Mouse (Mus musculus): ENCODE data around the gene Cacna1c. TPM values are rescaled to one million over a fixed set of nuclear protein-coding genes. Genes with fewer than 3 reads are reported as not detected.

The Cacna1c gene
- total RNA-seq, 1 experiment, result 0.98 TPM

DNA sequence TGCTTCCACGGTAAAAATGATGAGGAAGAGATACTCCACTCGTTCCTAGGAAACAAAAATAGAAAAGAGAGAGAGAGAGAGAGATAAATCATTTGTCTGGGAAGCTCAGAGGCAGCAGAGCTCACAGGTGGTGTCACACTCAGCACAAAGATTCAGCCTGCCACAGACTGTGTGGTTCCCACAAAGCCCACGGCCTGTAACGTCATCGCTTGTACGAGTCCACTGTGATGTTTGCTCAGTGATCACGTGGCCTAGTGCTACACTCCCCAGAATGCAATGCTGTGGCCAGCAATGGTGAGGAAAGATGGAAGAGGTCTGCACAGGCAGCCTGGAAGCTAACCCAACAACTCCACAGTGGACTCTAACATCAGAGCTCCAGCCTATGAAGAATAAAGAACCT is 415.9 kb downstream of the Cacna1c start:
- H3K9me3 ChIP-seq (ENCODE audit: control insufficient read depth, insufficient read depth, low read depth, low read length), result no peaks in the 10 kb centered on the region
- H3K4me3 ChIP-seq (ENCODE audit: insufficient read depth in 1 of 2, low read depth in 1 of 2, low read length in 2 of 2, poor library complexity in 1 of 2, severe bottlenecking in 1 of 2), result no peak overlapping the region
- no peak overlapping the region for H3K9ac ChIP-seq (ENCODE audit: insufficient read depth, low read depth, low read length, poor library complexity, severe bottlenecking)
- no peaks in the 10 kb centered on the region for H3K36me3 ChIP-seq (ENCODE audit: control insufficient read depth, insufficient read depth, low read length, poor library complexity, severe bottlenecking)
- no peak for DNase-seq (ENCODE audit: low read depth, low spot score)
- TF ChIP-seq CHD2 (IDR thresholded peaks at IDR 0.05; ENCODE audit: low read depth, low read length) (no peak), HCFC1 (IDR thresholded peaks at IDR 0.05; ENCODE audit: borderline replicate concordance, insufficient read depth, low read length) (no peak), ZNF384 (IDR thresholded peaks at IDR 0.05; ENCODE audit: low read depth, low read length) (no peak), MAFK (IDR thresholded peaks at IDR 0.05; ENCODE audit: insufficient read depth, low read depth, low read length) (no peak), ZC3H11A (IDR thresholded peaks at IDR 0.05; ENCODE audit: borderline replicate concordance, low read depth, low read length) (no peak)
- H3K27ac ChIP-seq (ENCODE audit: insufficient read depth, low read depth, low read length, poor library complexity, severe bottlenecking), result no peak overlapping the region
- H3K4me1 ChIP-seq (ENCODE audit: control insufficient read depth in 2 of 2, insufficient read depth in 2 of 2, low read length in 2 of 2, poor library complexity in 1 of 2), result peaks cover 0 to 6% of the 10 kb centered on the region in 2 experiments; a peak in 1 of 4 replicates
- in situ Hi-C loops (cut with MboI; ENCODE audit: low sequenced_read_pairs in 2 of 2, unreplicated experiment in 2 of 2), result no loop called here

DNA sequence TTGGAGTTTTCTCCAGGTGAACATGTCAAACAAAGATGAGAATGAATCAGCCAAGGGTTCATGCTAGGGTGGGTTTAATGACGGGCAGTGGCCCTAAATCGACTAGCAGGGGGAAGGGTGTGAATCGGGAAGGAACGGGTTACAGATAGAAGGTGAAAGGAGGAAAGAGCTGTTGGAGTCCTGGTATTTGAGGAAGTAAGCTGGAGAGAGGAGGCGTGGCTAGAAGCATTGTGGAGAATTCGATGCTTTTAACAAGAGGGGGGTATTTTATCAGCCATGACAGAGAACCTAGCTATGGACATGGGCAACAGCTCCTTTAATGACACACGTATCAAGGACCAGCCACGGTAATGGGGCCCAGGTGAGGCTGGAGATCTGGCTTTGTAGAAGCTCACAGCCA is 417.0 kb downstream of the Cacna1c start:
- no peak overlapping the region for H3K4me3 ChIP-seq (ENCODE audit: insufficient read depth in 1 of 2, low read depth in 1 of 2, low read length in 2 of 2, poor library complexity in 1 of 2, severe bottlenecking in 1 of 2)
- H3K9ac ChIP-seq (ENCODE audit: insufficient read depth, low read depth, low read length, poor library complexity, severe bottlenecking), result no peak overlapping the region
- no peak overlapping the region for H3K27ac ChIP-seq (ENCODE audit: insufficient read depth, low read depth, low read length, poor library complexity, severe bottlenecking)
- no peaks in the 10 kb centered on the region for H3K36me3 ChIP-seq (ENCODE audit: control insufficient read depth, insufficient read depth, low read length, poor library complexity, severe bottlenecking)
- DNase-seq (ENCODE audit: low read depth, low spot score), result no peak
- in situ Hi-C loops (cut with MboI; ENCODE audit: low sequenced_read_pairs in 2 of 2, unreplicated experiment in 2 of 2), result no loop called here
- H3K4me1 ChIP-seq (ENCODE audit: control insufficient read depth in 2 of 2, insufficient read depth in 2 of 2, low read length in 2 of 2, poor library complexity in 1 of 2), result peaks cover 0 to 6% of the 10 kb centered on the region in 2 experiments; a peak in 1 of 4 replicates
- no peaks in the 10 kb centered on the region for H3K9me3 ChIP-seq (ENCODE audit: control insufficient read depth, insufficient read depth, low read depth, low read length)
- TF ChIP-seq MAFK (IDR thresholded peaks at IDR 0.05; ENCODE audit: insufficient read depth, low read depth, low read length) (no peak), CHD2 (IDR thresholded peaks at IDR 0.05; ENCODE audit: low read depth, low read length) (no peak), ZNF384 (IDR thresholded peaks at IDR 0.05; ENCODE audit: low read depth, low read length) (no peak), ZC3H11A (IDR thresholded peaks at IDR 0.05; ENCODE audit: borderline replicate concordance, low read depth, low read length) (no peak), HCFC1 (IDR thresholded peaks at IDR 0.05; ENCODE audit: borderline replicate concordance, insufficient read depth, low read length) (no peak)

- Histone ChIP-seq H3K36me3 (ENCODE audit: control insufficient read depth, insufficient read depth, low read length, poor library complexity, severe bottlenecking) (no peaks in the 10 kb centered on the region), H3K4me1 (ENCODE audit: control insufficient read depth in 2 of 2, insufficient read depth in 2 of 2, low read length in 2 of 2, poor library complexity in 1 of 2) (peaks cover 0 to 6% of the 10 kb centered on the region in 2 experiments; a peak in 1 of 4 replicates), H3K4me3 (ENCODE audit: insufficient read depth in 1 of 2, low read depth in 1 of 2, low read length in 2 of 2, poor library complexity in 1 of 2, severe bottlenecking in 1 of 2) (no peak overlapping the region), H3K9ac (ENCODE audit: insufficient read depth, low read depth, low read length, poor library complexity, severe bottlenecking) (no peak overlapping the region), H3K9me3 (ENCODE audit: control insufficient read depth, insufficient read depth, low read depth, low read length) (no peaks in the 10 kb centered on the region), H3K27ac (ENCODE audit: insufficient read depth, low read depth, low read length, poor library complexity, severe bottlenecking) (no peak overlapping the region)
- TF ChIP-seq CHD2 (IDR thresholded peaks at IDR 0.05; ENCODE audit: low read depth, low read length) (no peak), ZC3H11A (IDR thresholded peaks at IDR 0.05; ENCODE audit: borderline replicate concordance, low read depth, low read length) (no peak), MAFK (IDR thresholded peaks at IDR 0.05; ENCODE audit: insufficient read depth, low read depth, low read length) (no peak), ZNF384 (IDR thresholded peaks at IDR 0.05; ENCODE audit: low read depth, low read length) (no peak)
- DNase-seq (ENCODE audit: low read depth, low spot score), result no peak
- in situ Hi-C loops (cut with MboI; ENCODE audit: low sequenced_read_pairs in 2 of 2, unreplicated experiment in 2 of 2), result no loop called here
Measured at GRCm38 (mm10) chr6:118777457-118777856, 418.8 kb downstream of the Cacna1c start.

- in situ Hi-C loops (cut with MboI; ENCODE audit: low sequenced_read_pairs in 2 of 2, unreplicated experiment in 2 of 2), result no loop called here
- TF ChIP-seq ZNF384 (IDR thresholded peaks at IDR 0.05; ENCODE audit: low read depth, low read length) (no peak), HCFC1 (IDR thresholded peaks at IDR 0.05; ENCODE audit: borderline replicate concordance, insufficient read depth, low read length) (no peak), CHD2 (IDR thresholded peaks at IDR 0.05; ENCODE audit: low read depth, low read length) (no peak), MAFK (IDR thresholded peaks at IDR 0.05; ENCODE audit: insufficient read depth, low read depth, low read length) (no peak), ZC3H11A (IDR thresholded peaks at IDR 0.05; ENCODE audit: borderline replicate concordance, low read depth, low read length) (no peak)
- no peak overlapping the region for H3K9ac ChIP-seq (ENCODE audit: insufficient read depth, low read depth, low read length, poor library complexity, severe bottlenecking)
- H3K27ac ChIP-seq (ENCODE audit: insufficient read depth, low read depth, low read length, poor library complexity, severe bottlenecking), result no peak overlapping the region
- H3K4me1 ChIP-seq (ENCODE audit: control insufficient read depth in 2 of 2, insufficient read depth in 2 of 2, low read length in 2 of 2, poor library complexity in 1 of 2), result peaks cover 0 to 8% of the 10 kb centered on the region in 2 experiments; a peak in 1 of 4 replicates
- H3K36me3 ChIP-seq (ENCODE audit: control insufficient read depth, insufficient read depth, low read length, poor library complexity, severe bottlenecking), result no peaks in the 10 kb centered on the region
- H3K9me3 ChIP-seq (ENCODE audit: control insufficient read depth, insufficient read depth, low read depth, low read length), result no peaks in the 10 kb centered on the region
- H3K4me3 ChIP-seq (ENCODE audit: insufficient read depth in 1 of 2, low read depth in 1 of 2, low read length in 2 of 2, poor library complexity in 1 of 2, severe bottlenecking in 1 of 2), result no peak overlapping the region
- no peak for DNase-seq (ENCODE audit: low read depth, low spot score)
Measured at GRCm38 (mm10) chr6:118776459-118776858, 419.8 kb downstream of the Cacna1c start.

- TF ChIP-seq ZC3H11A (IDR thresholded peaks at IDR 0.05; ENCODE audit: borderline replicate concordance, low read depth, low read length), result no peak
- no peak for TF ChIP-seq HCFC1 (IDR thresholded peaks at IDR 0.05; ENCODE audit: borderline replicate concordance, insufficient read depth, low read length)
- no peak for TF ChIP-seq CHD2 (IDR thresholded peaks at IDR 0.05; ENCODE audit: low read depth, low read length)
- TF ChIP-seq ZNF384 (IDR thresholded peaks at IDR 0.05; ENCODE audit: low read depth, low read length), result no peak
- no peak for TF ChIP-seq MAFK (IDR thresholded peaks at IDR 0.05; ENCODE audit: insufficient read depth, low read depth, low read length)
Measured at GRCm38 (mm10) chr6:118772581-118772980, 423.6 kb downstream of the Cacna1c start.

More at GRCm38 (mm10) chr6:118772581-118772980, 423.6 kb downstream of the Cacna1c start:
- no peaks in the 10 kb centered on the region for H3K36me3 ChIP-seq (ENCODE audit: control insufficient read depth, insufficient read depth, low read length, poor library complexity, severe bottlenecking)
- H3K9ac ChIP-seq (ENCODE audit: insufficient read depth, low read depth, low read length, poor library complexity, severe bottlenecking), result no peak overlapping the region
- H3K4me1 ChIP-seq (ENCODE audit: control insufficient read depth in 2 of 2, insufficient read depth in 2 of 2, low read length in 2 of 2, poor library complexity in 1 of 2), result peaks cover 0 to 9% of the 10 kb centered on the region in 2 experiments; a peak in 2 of 4 replicates
- H3K4me3 ChIP-seq (ENCODE audit: insufficient read depth in 1 of 2, low read depth in 1 of 2, low read length in 2 of 2, poor library complexity in 1 of 2, severe bottlenecking in 1 of 2), result no peak overlapping the region
- in situ Hi-C loops (cut with MboI; ENCODE audit: low sequenced_read_pairs in 2 of 2, unreplicated experiment in 2 of 2), result no loop called here
- H3K27ac ChIP-seq (ENCODE audit: insufficient read depth, low read depth, low read length, poor library complexity, severe bottlenecking), result no peak overlapping the region
- H3K9me3 ChIP-seq (ENCODE audit: control insufficient read depth, insufficient read depth, low read depth, low read length), result no peaks in the 10 kb centered on the region
- no peak for DNase-seq (ENCODE audit: low read depth, low spot score)
